Mouse (Mus musculus) hindbrain, embryonic 15.5 days (tissue): Measurements from ENCODE around the gene Ssb. TPM values are rescaled to one million over a fixed set of nuclear protein-coding genes. Genes with fewer than 3 reads are reported as not detected.

Experiments used
- ATAC-seq: fragments of 200-750 bp; cut with Nextera tagmentation; 2 replicates; pipeline ENCODE4 v1.8.0; 2017; ENCODE audit warnings: low read depth, moderate number of reproducible peaks, moderate TSS enrichment; ENCODE audit not compliant: low FRiP score
- H3K27ac ChIP-seq: fragments of 300-500 bp; sonication (generic); replicated peaks from 2 replicates; pipeline ENCODE4 v1.5.1; 2015; ENCODE audit warnings: mild to moderate bottlenecking, inconsistent platforms
- H3K27me3 ChIP-seq: fragments of 300-500 bp; sonication (generic); 2 replicates; pipeline ENCODE4 v1.6.1; 2015; ENCODE audit warnings: control low read depth, inconsistent platforms
- H3K36me3 ChIP-seq: fragments of 300-500 bp; sonication (generic); 2 replicates; pipeline ENCODE4 v1.6.1; 2015; ENCODE audit warnings: control low read depth, inconsistent platforms
- H3K4me1 ChIP-seq: fragments of 300-500 bp; sonication (generic); replicated peaks from 2 replicates; pipeline ENCODE4 v1.6.1; 2015; ENCODE audit warnings: control low read depth, inconsistent platforms
- H3K4me2 ChIP-seq: fragments of 300-500 bp; sonication (generic); 2 replicates; pipeline ENCODE4 v1.6.1; 2015; ENCODE audit warnings: moderate library complexity, mild to moderate bottlenecking, inconsistent platforms
- H3K4me3 ChIP-seq: fragments of 300-500 bp; sonication (generic); 2 replicates; pipeline ENCODE4 v1.5.1; 2015; ENCODE audit warnings: mild to moderate bottlenecking, inconsistent platforms
- H3K9ac ChIP-seq: fragments of 300-500 bp; sonication (generic); 2 replicates; pipeline ENCODE4 v1.6.1; 2015; ENCODE audit warnings: inconsistent platforms
- H3K9me3 ChIP-seq: fragments of 300-500 bp; sonication (generic); 2 replicates; pipeline ENCODE4 v1.6.1; 2016; ENCODE audit warnings: control low read depth, inconsistent platforms
- WGBS: fragments of 180-500 bp; shearing (Covaris S2); methylation state at CpG from one replicate; pipeline ENCODE4 v1.1.7; 2015; 5-methylcytosine and 5-hydroxymethylcytosine counted together
- polyA plus RNA-seq: library from polyadenylated mRNA; unstranded; fragments of >200 nt; fragmentation: Nextera tagmentation; extraction: Ambion mirVana; gene quantifications from 2 replicates; pipeline ENCODE4 v1.2.1, GENCODE M21; 2015

Gene Ssb
- polyA plus RNA-seq, 1 experiment from 2014 or later = 244 TPM

DNA sequence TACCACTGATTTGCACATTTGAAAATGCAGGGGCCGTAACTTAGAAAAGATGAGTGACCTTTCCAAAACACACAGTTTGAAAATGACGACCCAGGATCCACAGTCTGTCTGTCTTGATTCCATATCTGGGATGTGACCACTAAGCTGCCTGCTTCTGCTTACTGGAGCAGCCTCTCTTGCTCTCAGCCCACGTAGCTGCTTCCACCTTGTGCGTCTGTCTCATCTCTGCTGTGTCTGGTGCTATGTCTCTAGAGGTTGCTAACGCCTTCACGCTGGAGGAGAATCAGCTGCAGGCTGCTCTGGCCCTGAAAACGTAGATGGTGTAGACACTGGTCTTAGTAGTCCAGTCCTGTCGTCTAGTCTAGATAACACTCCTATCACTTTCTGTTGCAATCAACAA lies 31.2 kb upstream of the Ssb start:
- WGBS = 92% methylated on average over 8 of the region's 8 CpGs
- H3K9me3 ChIP-seq = no peaks in the 10 kb centered on the region
- no peak for ATAC-seq
- H3K36me3 ChIP-seq = peaks cover 55% of the 10 kb centered on the region
- peaks cover 22% of the 10 kb centered on the region for H3K4me1 ChIP-seq
- H3K4me3 ChIP-seq = no peak overlapping the region
- no peak overlapping the region for H3K27ac ChIP-seq
- H3K27me3 ChIP-seq = no peaks in the 10 kb centered on the region
- no peak overlapping the region for H3K4me2 ChIP-seq
- no peak overlapping the region for H3K9ac ChIP-seq

DNA sequence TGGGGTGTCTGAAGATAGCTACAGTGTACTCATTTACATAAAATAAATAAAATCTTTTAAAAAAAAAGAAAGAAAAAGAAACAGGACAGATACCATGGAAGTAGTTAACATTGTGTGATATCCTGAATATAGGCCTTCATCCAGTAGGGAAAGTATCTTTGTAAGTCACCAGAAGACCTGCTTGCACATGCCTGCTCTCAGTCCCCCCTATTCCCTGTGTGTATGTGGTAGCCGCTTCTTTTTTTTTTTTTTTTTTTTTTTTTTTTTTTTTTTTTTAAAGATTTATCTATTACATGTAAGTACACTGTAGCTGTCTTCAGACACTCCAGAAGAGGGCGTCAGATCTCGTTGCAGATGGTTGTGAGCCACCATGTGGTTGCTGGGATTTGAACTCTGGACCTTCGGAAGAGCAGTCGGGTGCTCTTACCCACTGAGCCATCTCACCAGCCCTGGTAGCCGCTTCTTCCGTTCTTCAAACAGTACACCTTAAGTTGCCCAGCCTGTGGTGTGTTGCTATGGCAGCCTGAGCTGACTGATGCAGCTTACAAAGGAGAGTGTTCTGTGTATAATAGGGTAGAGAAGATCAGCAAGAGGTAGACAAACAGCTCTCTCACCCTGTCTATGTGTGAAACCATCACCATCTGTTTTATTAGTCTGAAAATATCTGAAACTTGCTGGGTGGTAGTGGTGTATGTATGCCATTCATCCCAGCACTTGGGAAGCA lies 24.0 kb upstream of the Ssb start:
- H3K4me3 ChIP-seq = no peak overlapping the region
- WGBS = 77% methylated on average over 7 of the region's 7 CpGs
- no peak overlapping the region for H3K9ac ChIP-seq
- H3K4me2 ChIP-seq = no peak overlapping the region
- no peak for ATAC-seq
- peaks cover 41% of the 10 kb centered on the region for H3K36me3 ChIP-seq
- H3K27ac ChIP-seq = no peak overlapping the region
- no peaks in the 10 kb centered on the region for H3K9me3 ChIP-seq
- no peaks in the 10 kb centered on the region for H3K27me3 ChIP-seq
- no peaks in the 10 kb centered on the region for H3K4me1 ChIP-seq

- Histone ChIP-seq H3K9ac (no peak overlapping the region), H3K27me3 (no peaks in the 10 kb centered on the region), H3K4me1 (no peaks in the 10 kb centered on the region), H3K36me3 (peaks cover 38% of the 10 kb centered on the region), H3K9me3 (no peaks in the 10 kb centered on the region), H3K27ac (no peak overlapping the region), H3K4me2 (no peak overlapping the region), H3K4me3 (no peak overlapping the region)
- no peak for ATAC-seq
- WGBS = 39% methylated on average over 3 of the region's 3 CpGs
These were observed 23.4 kb upstream of the Ssb start for GRCm38 (mm10) chr2:69837996-69838395.

- Histone ChIP-seq H3K9me3 (no peaks in the 10 kb centered on the region), H3K4me1 (no peaks in the 10 kb centered on the region), H3K4me3 (no peak overlapping the region), H3K27ac (no peak overlapping the region), H3K27me3 (no peaks in the 10 kb centered on the region), H3K4me2 (no peak overlapping the region), H3K36me3 (peaks cover 31% of the 10 kb centered on the region), H3K9ac (no peak overlapping the region)
- ATAC-seq = no peak
These were observed 22.7 kb upstream of the Ssb start for GRCm38 (mm10) chr2:69838707-69839106.

DNA sequence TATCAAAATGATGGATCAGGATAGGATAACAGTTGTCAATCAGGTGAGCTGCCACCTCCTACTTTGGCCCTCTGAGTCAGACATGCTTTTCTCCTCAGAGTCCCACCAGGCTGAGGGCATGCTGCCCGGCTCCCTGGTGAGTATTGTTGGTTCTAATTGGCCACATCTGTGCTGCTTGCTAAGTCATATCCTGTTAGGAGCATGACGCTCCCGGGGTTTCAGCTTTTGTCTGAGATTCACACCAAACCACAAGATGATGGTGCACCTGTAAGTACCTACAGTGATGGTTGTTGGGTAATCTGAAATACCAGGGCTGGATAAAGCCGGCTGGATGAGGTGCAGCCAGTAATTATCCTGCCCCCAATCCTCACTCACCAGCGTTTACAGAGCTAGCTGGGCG lies 21.1 kb upstream of the Ssb start:
- 39% methylated on average over 6 of the region's 6 CpGs for WGBS
- H3K27me3 ChIP-seq = no peaks in the 10 kb centered on the region
- peaks cover 20% of the 10 kb centered on the region for H3K36me3 ChIP-seq
- no peak overlapping the region for H3K4me3 ChIP-seq
- H3K9me3 ChIP-seq = no peaks in the 10 kb centered on the region
- H3K27ac ChIP-seq = no peak overlapping the region
- ATAC-seq = no peak
- H3K4me2 ChIP-seq = no peak overlapping the region
- H3K4me1 ChIP-seq = no peaks in the 10 kb centered on the region
- H3K9ac ChIP-seq = no peak overlapping the region

DNA sequence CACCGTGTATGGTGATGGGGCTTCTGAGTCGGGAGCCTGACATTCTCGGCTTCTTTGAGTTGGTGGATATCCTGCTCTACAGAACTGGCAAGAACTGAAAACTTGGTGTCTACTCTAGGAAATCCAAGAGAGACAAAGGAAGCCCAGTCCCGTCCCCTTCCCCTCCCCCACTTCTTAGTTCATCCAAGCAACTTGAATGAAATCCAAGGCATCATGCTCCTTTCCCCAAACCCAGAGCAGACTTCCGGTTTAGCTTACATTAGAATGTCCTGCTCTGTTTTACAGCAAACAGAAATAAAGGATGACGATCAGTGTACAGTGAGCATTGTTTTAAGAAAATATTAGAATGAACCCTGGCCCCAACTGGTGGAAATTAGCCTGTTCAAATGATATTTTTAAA lies 12.1 kb upstream of the Ssb start:
- no peak overlapping the region for H3K27ac ChIP-seq
- H3K9ac ChIP-seq = no peak overlapping the region
- WGBS = 64% methylated on average over 6 of the region's 6 CpGs
- no peak for ATAC-seq
- H3K4me2 ChIP-seq = no peak overlapping the region
- H3K4me1 ChIP-seq = no peaks in the 10 kb centered on the region
- H3K36me3 ChIP-seq = no peaks in the 10 kb centered on the region
- no peaks in the 10 kb centered on the region for H3K27me3 ChIP-seq
- no peaks in the 10 kb centered on the region for H3K9me3 ChIP-seq
- no peak overlapping the region for H3K4me3 ChIP-seq

- H3K27ac ChIP-seq = no peak overlapping the region
- 56% methylated on average over 2 of the region's 2 CpGs for WGBS
- H3K9ac ChIP-seq = no peak overlapping the region
- ATAC-seq = no peak
- H3K4me1 ChIP-seq = no peaks in the 10 kb centered on the region
- H3K36me3 ChIP-seq = no peaks in the 10 kb centered on the region
- H3K9me3 ChIP-seq = no peaks in the 10 kb centered on the region
- no peak overlapping the region for H3K4me2 ChIP-seq
- no peak overlapping the region for H3K4me3 ChIP-seq
- H3K27me3 ChIP-seq = no peaks in the 10 kb centered on the region
These were observed 9.8 kb upstream of the Ssb start for GRCm38 (mm10) chr2:69851427-69852058.

DNA sequence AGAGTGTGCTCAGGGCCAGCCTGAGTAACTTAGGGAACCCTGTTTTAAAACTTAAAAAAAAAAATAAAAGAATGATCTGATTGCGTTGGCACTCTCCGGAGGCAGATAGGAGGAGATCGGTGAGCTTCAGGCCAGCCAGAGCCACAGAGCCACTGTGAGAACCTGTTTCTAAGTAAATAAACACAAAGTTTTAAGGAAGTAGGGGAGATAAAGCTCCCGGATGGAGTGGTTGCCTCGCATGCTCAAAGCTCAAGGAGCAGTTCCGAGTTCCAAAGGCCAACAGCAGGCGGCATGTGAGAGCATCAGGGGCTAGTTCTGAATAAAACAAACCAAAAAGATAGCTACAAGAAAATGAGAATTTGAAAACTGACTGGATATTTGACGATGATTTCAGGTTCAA lies 5.0 kb upstream of the Ssb start:
- 73% methylated on average over 8 of the region's 8 CpGs for WGBS
- H3K27me3 ChIP-seq = no peaks in the 10 kb centered on the region
- no peak for ATAC-seq

GRCm38 (mm10) chr2:69857882-69858281 lies 3.5 kb upstream of the Ssb start:
- WGBS = 78% methylated on average over 1 of the region's 1 CpGs
- Histone ChIP-seq H3K27me3 (no peaks in the 10 kb centered on the region), H3K9ac (no peak overlapping the region), H3K4me1 (peaks cover 13% of the 10 kb centered on the region), H3K4me2 (no peak overlapping the region), H3K27ac (no peak overlapping the region), H3K36me3 (no peaks in the 10 kb centered on the region), H3K4me3 (no peak overlapping the region), H3K9me3 (no peaks in the 10 kb centered on the region)
- ATAC-seq = no peak

More for the DNA sequence above, 5.0 kb upstream of the Ssb start:
- Histone ChIP-seq H3K9me3 (no peaks in the 10 kb centered on the region), H3K4me2 (no peak overlapping the region), H3K4me3 (no peak overlapping the region), H3K36me3 (no peaks in the 10 kb centered on the region), H3K27ac (no peak overlapping the region), H3K4me1 (0 out of 2 replicates have a peak, but pooled peaks cover 5% of the 10 kb centered on the region), H3K9ac (no peak overlapping the region)

- peaks cover 29% of the 10 kb centered on the region for H3K4me1 ChIP-seq
- H3K27me3 ChIP-seq = no peaks in the 10 kb centered on the region
- peak overlapping the region; percentile 88 for H3K27ac ChIP-seq
- peak overlapping the region; percentile 62 for H3K9ac ChIP-seq
- peak; percentile 75 for ATAC-seq
- H3K9me3 ChIP-seq = no peaks in the 10 kb centered on the region
- H3K36me3 ChIP-seq = no peaks in the 10 kb centered on the region
- H3K4me2 ChIP-seq = peak overlapping the region; percentile 64
- H3K4me3 ChIP-seq = peak overlapping the region; percentile 91
- WGBS = 14% methylated on average over 12 of the region's 13 CpGs
These were observed 350 bp upstream of the Ssb start for GRCm38 (mm10) chr2:69860972-69861452.

DNA sequence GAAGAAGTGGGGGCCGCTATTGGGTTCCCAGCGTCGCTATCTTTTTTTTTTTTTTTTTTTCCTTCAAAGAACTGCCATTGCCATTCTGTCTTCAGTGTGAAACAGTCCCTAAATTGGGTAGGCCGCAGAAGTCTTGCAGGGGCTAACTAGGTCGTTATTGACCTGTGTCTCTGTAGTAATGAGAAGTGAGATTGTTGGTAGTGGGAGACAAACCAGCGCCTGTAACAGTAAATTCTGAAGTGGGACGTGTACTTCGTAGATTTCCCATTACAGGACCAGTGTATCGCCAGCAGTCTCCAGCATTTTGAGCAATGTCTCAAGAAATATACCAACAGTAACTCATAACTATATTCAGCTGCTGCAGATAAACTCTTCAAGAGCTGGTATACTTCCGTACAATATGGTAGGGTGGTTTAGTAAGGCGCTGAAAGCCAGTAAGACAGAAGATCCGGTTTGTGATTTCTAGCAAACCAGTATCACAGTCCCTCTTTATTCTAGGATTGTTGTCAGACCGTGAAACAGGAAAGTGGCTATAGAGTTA lies 825 bp downstream of the Ssb start:
- 4% methylated on average over 13 of the region's 13 CpGs for WGBS
- H3K27me3 ChIP-seq = no peaks in the 10 kb centered on the region

GRCm38 (mm10) chr2:69883990-69884391 lies 22.6 kb downstream of the Ssb start:
- no peaks in the 10 kb centered on the region for H3K27me3 ChIP-seq
- peaks cover 15% of the 10 kb centered on the region; the same call in 1 of the 2 replicates for H3K4me1 ChIP-seq
- H3K9me3 ChIP-seq = no peaks in the 10 kb centered on the region
- H3K27ac ChIP-seq = no peak overlapping the region
- ATAC-seq = no peak
- H3K4me2 ChIP-seq = no peak overlapping the region
- H3K9ac ChIP-seq = no peak overlapping the region
- H3K4me3 ChIP-seq = no peak overlapping the region
- 73% methylated on average over 2 of the region's 2 CpGs for WGBS
- no peaks in the 10 kb centered on the region for H3K36me3 ChIP-seq

More for the DNA sequence above, 825 bp downstream of the Ssb start:
- ATAC-seq = no peak
- peaks cover 29% of the 10 kb centered on the region for H3K4me1 ChIP-seq
- H3K9ac ChIP-seq = peak overlapping the region; percentile 98
- H3K4me3 ChIP-seq = peak overlapping the region; percentile 91
- H3K4me2 ChIP-seq = peak overlapping the region; percentile 64
- peaks cover 8% of the 10 kb centered on the region for H3K36me3 ChIP-seq
- H3K27ac ChIP-seq = peak overlapping the region; percentile 88
- H3K9me3 ChIP-seq = no peaks in the 10 kb centered on the region
